Mouse (Mus musculus) neural tube, embryonic 11.5 days (tissue): ENCODE results near the gene Prkrip1. TPM values are rescaled to one million over a fixed set of nuclear protein-coding genes. Genes with fewer than 3 reads are reported as not detected.

Source experiments
- ATAC-seq: fragments of 200-750 bp; cut with Nextera tagmentation; 2 replicates; pipeline ENCODE4 v1.8.0; 2017; ENCODE audit warnings: moderate number of reproducible peaks, mild to moderate bottlenecking, moderate TSS enrichment, moderate library complexity; ENCODE audit not compliant: insufficient read depth, low FRiP score, low TSS enrichment
- DNase-seq: peaks from one replicate; pipeline ENCODE4 v3.0.0-alpha.2; 2015; ENCODE audit warnings: low spot score
- H3K27ac ChIP-seq: fragments of 300-500 bp; sonication (generic); 2 replicates; pipeline ENCODE4 v1.5.1; 2014; ENCODE audit warnings: low read depth, mild to moderate bottlenecking, low read length
- H3K27me3 ChIP-seq: fragments of 300-500 bp; sonication (generic); 2 replicates; pipeline ENCODE4 v1.6.1; 2014; ENCODE audit warnings: mild to moderate bottlenecking, low read length, mixed read lengths; ENCODE audit not compliant: control insufficient read depth, insufficient read depth
- H3K36me3 ChIP-seq: fragments of 300-500 bp; sonication (generic); 2 replicates; pipeline ENCODE4 v1.6.1; 2014; ENCODE audit warnings: mild to moderate bottlenecking, low read length, moderate library complexity, mixed read lengths; ENCODE audit not compliant: control insufficient read depth, insufficient read depth
- H3K4me1 ChIP-seq: fragments of 300-500 bp; sonication (generic); 2 replicates; pipeline ENCODE4 v1.6.1; 2014; ENCODE audit warnings: low read length, mixed read lengths; ENCODE audit not compliant: control insufficient read depth, insufficient read depth
- H3K4me2 ChIP-seq: fragments of 300-500 bp; sonication (generic); 2 replicates; pipeline ENCODE4 v1.6.1; 2014; ENCODE audit warnings: low read depth, mild to moderate bottlenecking, moderate library complexity
- H3K4me3 ChIP-seq: fragments of 300-500 bp; sonication (generic); 2 replicates; pipeline ENCODE4 v1.5.1; 2014; ENCODE audit warnings: low read depth, low read length
- H3K9ac ChIP-seq: fragments of 300-500 bp; sonication (generic); 2 replicates; pipeline ENCODE4 v1.6.1; 2014; ENCODE audit warnings: mild to moderate bottlenecking, low read length
- H3K9me3 ChIP-seq: fragments of 300-500 bp; sonication (generic); 2 replicates; pipeline ENCODE4 v1.6.1; 2016; ENCODE audit warnings: low read length; ENCODE audit not compliant: control insufficient read depth
- WGBS: fragments of 180-500 bp; shearing (Covaris S2); extraction: QIAGEN DNeasy Blood & Tissue Kit; methylation state at CpG from one replicate; pipeline ENCODE4 v1.1.7; 2014; 5-methylcytosine and 5-hydroxymethylcytosine counted together
- polyA plus RNA-seq: library from polyadenylated mRNA; unstranded; fragments of >200 nt; fragmentation: Nextera tagmentation; extraction: Ambion mirVana; gene quantifications from 2 replicates; pipeline ENCODE4 v1.2.1, GENCODE M21; 2014

Gene Prkrip1
- polyA plus RNA-seq, 1 experiment from 2014 or later = 76.5 TPM

DNA sequence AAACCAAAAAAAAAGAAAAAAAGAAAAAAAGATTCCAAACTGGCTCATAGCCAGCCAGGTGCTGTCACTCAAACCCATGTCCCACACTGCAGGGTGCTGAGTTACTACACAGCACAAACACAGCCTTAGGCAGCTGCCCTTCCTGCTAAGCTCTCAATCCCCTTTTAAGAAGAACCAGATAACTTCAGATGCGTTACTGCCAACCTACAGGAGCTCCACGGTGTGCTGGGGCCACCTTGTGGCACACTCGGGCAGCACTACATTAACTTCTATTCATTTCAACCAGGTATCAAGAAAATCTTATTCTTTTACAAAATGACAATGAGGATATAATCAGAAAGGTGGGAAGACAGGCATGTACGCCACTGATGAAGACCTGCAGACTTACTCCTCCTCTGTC is 12.0 kb downstream of the Prkrip1 start:
- no peak overlapping the region for H3K9ac ChIP-seq
- H3K27me3 ChIP-seq = no peaks in the 10 kb centered on the region
- ATAC-seq (no peak), DNase-seq (peak; percentile 47)
- H3K27ac ChIP-seq = no peak overlapping the region
- no peak overlapping the region for H3K4me2 ChIP-seq
- H3K4me3 ChIP-seq = no peak overlapping the region
- peaks cover 17% of the 10 kb centered on the region for H3K36me3 ChIP-seq
- 62% methylated on average over 4 of the region's 4 CpGs for WGBS
- no peaks in the 10 kb centered on the region for H3K4me1 ChIP-seq
- H3K9me3 ChIP-seq = no peaks in the 10 kb centered on the region

DNA sequence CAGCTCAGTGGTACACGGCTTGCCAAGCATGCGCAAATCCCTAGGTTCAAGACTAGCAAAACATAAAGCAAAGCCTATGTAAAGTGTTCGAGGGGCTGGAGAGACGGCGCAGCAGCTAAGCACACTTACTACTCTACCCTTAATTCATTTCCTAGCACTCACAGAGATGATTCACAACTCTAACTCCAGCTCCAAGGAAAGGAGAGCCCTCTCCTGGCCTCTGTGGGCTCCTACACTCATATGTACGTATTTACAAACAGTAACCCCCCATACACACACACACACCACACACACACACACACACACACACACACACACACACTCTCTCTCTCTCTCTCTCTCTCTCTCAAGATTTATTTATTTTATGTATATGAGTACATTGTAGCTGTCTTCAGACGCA is 15.0 kb downstream of the Prkrip1 start:
- H3K36me3 ChIP-seq = peaks cover 20% of the 10 kb centered on the region
- 93% methylated on average over 7 of the region's 7 CpGs for WGBS

DNA sequence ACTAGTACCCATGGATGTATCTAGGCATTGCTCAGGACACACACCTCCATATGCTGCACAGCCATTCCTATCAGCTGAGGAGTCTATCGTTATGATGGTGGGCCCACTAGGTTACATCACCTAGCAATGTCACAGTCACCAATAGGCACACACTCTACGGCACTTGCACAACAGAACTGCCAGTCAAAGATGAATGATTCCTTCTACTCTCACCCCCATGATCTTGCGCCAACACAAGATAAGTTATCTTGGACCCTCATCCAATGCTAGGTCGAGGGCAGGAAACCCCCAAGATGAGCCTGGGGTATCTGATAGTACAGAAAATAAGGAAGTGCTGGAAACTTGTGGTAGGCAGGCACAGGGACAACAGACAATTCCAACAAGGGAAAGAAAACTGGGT is 15.9 kb downstream of the Prkrip1 start:
- Histone ChIP-seq H3K27ac (no peak overlapping the region), H3K27me3 (no peaks in the 10 kb centered on the region), H3K9ac (no peak overlapping the region), H3K9me3 (no peaks in the 10 kb centered on the region), H3K4me3 (no peak overlapping the region), H3K4me2 (no peak overlapping the region), H3K4me1 (no peaks in the 10 kb centered on the region), H3K36me3 (peaks cover 14% of the 10 kb centered on the region)
- ATAC-seq (no peak), DNase-seq (no peak)
- WGBS = 89% methylated on average over 4 of the region's 4 CpGs

More for the DNA sequence above, 15.0 kb downstream of the Prkrip1 start:
- no peaks in the 10 kb centered on the region for H3K9me3 ChIP-seq
- no peak overlapping the region for H3K4me2 ChIP-seq
- no peaks in the 10 kb centered on the region for H3K4me1 ChIP-seq
- DNase-seq (no peak), ATAC-seq (no peak)
- H3K27me3 ChIP-seq = no peaks in the 10 kb centered on the region
- no peak overlapping the region for H3K9ac ChIP-seq
- H3K4me3 ChIP-seq = no peak overlapping the region
- H3K27ac ChIP-seq = no peak overlapping the region

DNA sequence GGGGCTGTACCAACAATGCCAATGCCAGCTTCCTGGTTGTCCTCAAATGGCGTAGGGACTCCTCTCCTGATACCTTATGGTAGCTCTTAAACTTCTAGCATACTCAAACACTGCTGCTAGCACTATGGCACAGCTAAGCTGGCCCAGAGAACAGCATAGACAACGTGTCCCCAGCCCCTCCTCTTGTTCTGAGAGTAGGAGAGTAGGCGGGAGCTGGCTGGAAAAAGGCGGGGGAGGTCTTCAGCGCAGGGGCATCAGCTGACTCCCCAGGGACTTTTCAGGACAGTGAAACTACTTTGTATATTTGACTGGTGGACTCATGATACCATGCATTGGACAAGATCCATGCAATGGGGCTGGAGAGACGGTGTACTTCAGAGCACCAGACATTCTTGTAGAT is 16.7 kb downstream of the Prkrip1 start:
- no peaks in the 10 kb centered on the region for H3K27me3 ChIP-seq
- H3K4me2 ChIP-seq = no peak overlapping the region
- H3K4me1 ChIP-seq = no peaks in the 10 kb centered on the region
- no peak overlapping the region for H3K27ac ChIP-seq
- H3K9ac ChIP-seq = no peak overlapping the region
- no peak overlapping the region for H3K4me3 ChIP-seq
- DNase-seq (no peak), ATAC-seq (no peak)
- WGBS = 91% methylated on average over 6 of the region's 6 CpGs
- peaks cover 14% of the 10 kb centered on the region for H3K36me3 ChIP-seq
- H3K9me3 ChIP-seq = no peaks in the 10 kb centered on the region

DNA sequence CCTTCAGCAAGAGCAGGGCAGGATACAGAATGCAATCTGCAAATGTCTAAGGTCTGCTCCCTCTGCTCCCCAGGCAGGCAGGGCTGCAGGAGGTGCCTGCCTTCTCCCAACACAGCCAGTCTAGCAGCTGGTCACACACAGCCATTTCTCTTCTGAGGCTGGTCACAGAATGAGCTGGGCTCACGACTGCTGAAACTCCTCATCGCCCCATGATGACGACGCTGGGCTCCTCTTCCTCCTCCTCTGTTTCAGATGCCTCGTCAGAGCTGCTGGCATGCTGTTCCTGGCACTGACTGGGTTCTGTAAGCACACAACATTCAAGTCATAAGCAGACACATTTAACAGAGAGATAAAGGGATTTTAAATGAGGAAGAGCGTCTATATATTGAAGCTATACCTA is 17.6 kb downstream of the Prkrip1 start:
- Histone ChIP-seq H3K4me3 (no peak overlapping the region), H3K9me3 (no peaks in the 10 kb centered on the region), H3K36me3 (peaks cover 14% of the 10 kb centered on the region), H3K4me1 (no peaks in the 10 kb centered on the region), H3K27ac (no peak overlapping the region), H3K9ac (no peak overlapping the region), H3K27me3 (no peaks in the 10 kb centered on the region), H3K4me2 (no peak overlapping the region)
- WGBS = 89% methylated on average over 6 of the region's 6 CpGs
- ATAC-seq = no peak
- DNase-seq = no peak

DNA sequence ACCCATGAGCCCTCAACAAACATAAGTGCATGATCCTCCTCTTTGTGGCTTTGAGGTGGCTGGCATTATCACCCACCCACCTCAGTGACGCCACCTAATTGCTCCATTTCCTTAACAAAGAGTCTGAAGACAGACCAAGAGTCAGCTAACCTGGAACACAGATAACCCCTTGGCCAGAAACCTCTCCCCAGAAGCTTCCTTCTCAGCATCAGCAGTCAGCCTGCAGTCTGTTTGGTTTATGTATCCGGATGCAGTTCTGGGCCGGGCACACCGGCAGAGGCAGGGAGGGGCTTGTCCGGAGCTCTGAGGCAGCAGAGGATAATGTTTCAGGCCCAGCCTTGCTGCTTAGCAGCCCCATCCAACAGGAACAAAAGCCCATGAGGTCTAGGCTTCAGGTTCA is 19.2 kb downstream of the Prkrip1 start:
- no peaks in the 10 kb centered on the region for H3K9me3 ChIP-seq
- H3K27ac ChIP-seq = no peak overlapping the region
- H3K27me3 ChIP-seq = no peaks in the 10 kb centered on the region
- H3K4me2 ChIP-seq = no peak overlapping the region
- H3K4me1 ChIP-seq = no peaks in the 10 kb centered on the region
- peaks cover 14% of the 10 kb centered on the region for H3K36me3 ChIP-seq
- no peak for DNase-seq
- no peak overlapping the region for H3K9ac ChIP-seq
- no peak overlapping the region for H3K4me3 ChIP-seq
- ATAC-seq = no peak
- 72% methylated on average over 5 of the region's 5 CpGs for WGBS

DNA sequence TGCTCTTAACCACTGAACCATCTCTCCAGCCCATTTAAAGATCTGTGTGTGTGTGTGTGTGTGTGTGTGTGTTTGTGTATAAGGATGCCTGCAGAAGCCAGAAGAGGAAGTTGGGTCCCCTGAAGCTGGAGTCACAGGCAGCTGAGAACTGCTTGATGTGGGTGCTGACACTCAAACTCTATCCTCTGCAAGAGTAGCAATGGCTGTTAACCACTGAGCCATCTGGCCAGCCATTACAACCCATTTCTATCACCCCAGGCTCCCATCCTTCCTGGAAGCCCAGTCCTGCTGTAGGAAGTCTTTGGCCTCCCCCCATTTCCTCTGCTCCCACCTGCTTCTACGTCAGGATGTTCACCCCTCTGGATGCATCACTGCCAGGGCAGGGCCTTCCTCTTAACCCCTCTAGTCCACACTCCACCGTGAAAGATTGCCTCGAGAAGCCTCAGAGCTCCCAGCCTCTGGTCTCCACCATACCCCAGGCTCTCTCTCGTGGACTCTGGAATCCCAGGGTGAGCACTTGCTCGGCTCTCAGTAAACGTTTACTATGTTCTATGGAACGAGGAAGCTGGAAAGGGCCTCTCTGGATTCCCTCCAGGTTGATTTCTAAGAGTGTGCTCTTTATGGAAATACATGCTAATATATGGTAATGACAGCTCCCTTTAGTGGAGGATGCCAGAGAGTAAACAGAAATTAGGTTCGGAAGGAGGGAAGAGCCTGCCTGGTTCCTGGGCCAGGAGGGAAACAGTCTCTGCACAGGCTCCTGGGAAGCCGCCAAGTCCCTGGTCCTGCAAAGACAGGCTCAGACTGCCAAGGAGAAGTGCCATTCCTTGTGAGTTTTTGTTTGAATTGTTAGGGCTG is 24.9 kb downstream of the Prkrip1 start:
- H3K36me3 ChIP-seq = no peaks in the 10 kb centered on the region; the same call in 1 of the 2 replicates
- 59% methylated on average over 9 of the region's 9 CpGs for WGBS
- no peak overlapping the region for H3K4me2 ChIP-seq
- no peak overlapping the region; the same call in 1 of the 2 replicates for H3K9ac ChIP-seq
- H3K4me3 ChIP-seq = no peak overlapping the region
- DNase-seq (no peak), ATAC-seq (no peak)
- no peak overlapping the region for H3K27ac ChIP-seq
- H3K4me1 ChIP-seq = peaks cover 8% of the 10 kb centered on the region; the same call in 1 of the 2 replicates
- no peaks in the 10 kb centered on the region for H3K9me3 ChIP-seq
- no peaks in the 10 kb centered on the region for H3K27me3 ChIP-seq

DNA sequence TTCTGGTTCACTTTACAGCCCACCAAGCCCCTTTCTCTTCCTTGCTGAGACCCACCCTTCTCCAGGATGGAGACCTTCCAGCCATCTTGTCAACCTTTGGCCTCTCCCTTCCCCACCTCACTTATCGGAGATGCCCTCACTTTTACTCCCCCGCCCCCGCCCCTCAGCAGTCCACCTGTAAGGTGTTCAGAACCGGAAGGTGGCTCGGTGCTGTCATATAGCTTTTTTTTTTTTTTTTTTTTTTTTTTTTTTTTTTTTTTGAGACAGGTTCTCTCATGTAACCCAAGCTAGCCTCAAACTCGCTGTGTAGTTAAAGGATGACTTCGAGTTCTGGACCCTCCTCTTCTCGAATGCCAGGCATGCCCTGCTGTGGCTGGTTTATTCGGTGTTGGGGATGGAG is 25.8 kb downstream of the Prkrip1 start:
- H3K27me3 ChIP-seq = no peaks in the 10 kb centered on the region
- DNase-seq (no peak), ATAC-seq (no peak)
- H3K27ac ChIP-seq = no peak overlapping the region
- 85% methylated on average over 9 of the region's 9 CpGs for WGBS
- no peaks in the 10 kb centered on the region; the same call in 1 of the 2 replicates for H3K36me3 ChIP-seq
- no peak overlapping the region for H3K4me2 ChIP-seq
- H3K9me3 ChIP-seq = no peaks in the 10 kb centered on the region
- H3K4me1 ChIP-seq = peaks cover 8% of the 10 kb centered on the region; the same call in 1 of the 2 replicates
- no peak overlapping the region for H3K9ac ChIP-seq
- H3K4me3 ChIP-seq = no peak overlapping the region
